Mouse (Mus musculus) limb, embryonic 14.5 days (tissue): ENCODE measurements at regions not wholly inside any gene's neighbourhood (a gene's known extent, or its start where the extent isn't known, plus 50 kb on each side); places are given as distances from the start of the nearest gene placed in this dataset.

ENCODE experiments used
- ATAC-seq: fragments of 200-750 bp; cut with Nextera tagmentation; 2 replicates; pipeline ENCODE4 v1.8.0; 2017; ENCODE audit warnings: low read depth, moderate number of reproducible peaks, moderate TSS enrichment; ENCODE audit not compliant: low FRiP score
- DNase-seq: peaks from one replicate; pipeline ENCODE4 v3.0.0-alpha.2; 2015; ENCODE audit warnings: low spot score
- H3K27ac ChIP-seq: fragments of 300-500 bp; sonication (generic); replicated peaks from 2 replicates; pipeline ENCODE4 v1.5.1; 2014; ENCODE audit warnings: low read depth, mild to moderate bottlenecking, low read length, moderate library complexity, mixed read lengths
- H3K27me3 ChIP-seq: fragments of 300-500 bp; sonication (generic); 2 replicates; pipeline ENCODE4 v1.6.1; 2014; ENCODE audit warnings: low read length, mixed read lengths; ENCODE audit not compliant: control insufficient read depth, insufficient read depth
- H3K36me3 ChIP-seq: fragments of 300-500 bp; sonication (generic); 2 replicates; pipeline ENCODE4 v1.6.1; 2014; ENCODE audit warnings: mild to moderate bottlenecking, low read length, moderate library complexity, mixed read lengths; ENCODE audit not compliant: control insufficient read depth, insufficient read depth
- H3K4me1 ChIP-seq: fragments of 300-500 bp; sonication (generic); 2 replicates; pipeline ENCODE4 v1.6.1; 2014; ENCODE audit warnings: antibody characterized with exemption, low read length, mixed read lengths; ENCODE audit not compliant: control insufficient read depth, insufficient read depth
- H3K4me2 ChIP-seq: fragments of 300-500 bp; sonication (generic); replicated peaks from 2 replicates; pipeline ENCODE4 v1.6.1; 2014; ENCODE audit warnings: low read depth, mild to moderate bottlenecking, low read length, moderate library complexity; ENCODE audit not compliant: severe bottlenecking
- H3K4me3 ChIP-seq: fragments of 300-500 bp; sonication (generic); replicated peaks from 2 replicates; pipeline ENCODE4 v1.5.1; 2014; ENCODE audit warnings: low read length
- H3K9ac ChIP-seq: fragments of 300-500 bp; sonication (generic); 2 replicates; pipeline ENCODE4 v1.6.1; 2014; ENCODE audit warnings: mild to moderate bottlenecking, low read depth, low read length, moderate library complexity; ENCODE audit not compliant: severe bottlenecking
- H3K9me3 ChIP-seq: fragments of 300-500 bp; sonication (generic); 2 replicates; pipeline ENCODE4 v1.6.1; 2016; ENCODE audit warnings: low read length; ENCODE audit not compliant: control insufficient read depth
- POLR2A ChIP-seq: fragments of 200-500 bp; IDR thresholded peaks from 2 replicates; pipeline ENCODE4 v1.8.0; 2012; ENCODE audit warnings: inconsistent platforms, mild to moderate bottlenecking, moderate library complexity, borderline replicate concordance; ENCODE audit not compliant: insufficient read depth, insufficient read length; ENCODE audit errors: extremely low read depth
- WGBS: fragments of 180-500 bp; shearing (Covaris S2); extraction: QIAGEN DNeasy Blood & Tissue Kit; methylation state at CpG from one replicate; pipeline ENCODE4 v1.1.7; 2014; 5-methylcytosine and 5-hydroxymethylcytosine counted together

DNA sequence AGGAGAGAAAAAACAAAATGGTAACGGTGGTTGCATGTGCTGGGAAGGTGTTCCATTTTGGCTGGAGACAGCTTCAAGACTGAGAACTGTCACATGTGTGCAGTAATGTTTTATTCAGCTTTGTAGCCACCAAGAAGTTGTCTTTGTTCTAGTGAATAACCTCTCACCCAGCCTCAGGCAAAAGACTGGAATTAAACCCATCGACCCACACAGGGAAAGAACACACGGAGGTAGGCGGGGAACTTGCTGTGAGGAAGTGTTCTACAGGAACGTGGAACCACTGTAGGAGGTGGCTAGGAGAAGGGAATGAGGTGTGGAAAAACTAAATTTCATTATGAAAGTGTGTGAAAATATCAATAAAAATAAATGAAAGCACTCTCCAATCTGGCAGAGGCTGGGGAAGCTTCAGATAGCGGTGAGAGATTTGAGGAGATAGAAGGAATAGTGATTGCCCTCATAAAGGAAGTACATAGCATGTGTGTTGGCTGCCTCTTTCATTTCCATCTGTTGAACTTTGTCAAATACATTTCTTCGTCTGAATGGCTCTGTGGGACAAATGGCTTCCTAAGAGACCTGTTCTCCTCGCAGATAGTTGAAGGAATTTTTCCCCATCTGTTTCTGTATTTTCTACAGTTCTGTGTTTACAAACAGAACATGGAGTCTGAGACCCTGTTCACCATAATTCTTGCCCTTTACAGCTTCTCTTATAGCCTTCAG, 286.9 kb upstream of the Zic1 start:
- Histone ChIP-seq H3K27ac (no peak overlapping the region), H3K9ac (no peak overlapping the region), H3K4me2 (no peak overlapping the region), H3K27me3 (no peaks in the 10 kb centered on the region), H3K9me3 (no peaks in the 10 kb centered on the region), H3K4me1 (0 out of 2 replicates have a peak, but pooled peaks cover 3% of the 10 kb centered on the region), H3K36me3 (no peaks in the 10 kb centered on the region), H3K4me3 (no peak overlapping the region)
- 54% methylated on average over 8 of the region's 8 CpGs for WGBS
- ATAC-seq (no peak), DNase-seq (no peak)
- no peak for TF ChIP-seq POLR2A

- DNase-seq = no peak
- no peaks in the 10 kb centered on the region for H3K36me3 ChIP-seq
- no peaks in the 10 kb centered on the region for H3K9me3 ChIP-seq
- no peaks in the 10 kb centered on the region for H3K4me1 ChIP-seq
- no peak overlapping the region for H3K4me3 ChIP-seq
- no peak for TF ChIP-seq POLR2A
- H3K27me3 ChIP-seq = no peaks in the 10 kb centered on the region
- ATAC-seq = no peak
- no peak overlapping the region for H3K27ac ChIP-seq
- no peak overlapping the region for H3K9ac ChIP-seq
- 76% methylated on average over 2 of the region's 2 CpGs for WGBS
- H3K4me2 ChIP-seq = no peak overlapping the region
Measured at GRCm38 (mm10) chr9:91610401-91610800, 244.8 kb upstream of the Zic1 start.

DNA sequence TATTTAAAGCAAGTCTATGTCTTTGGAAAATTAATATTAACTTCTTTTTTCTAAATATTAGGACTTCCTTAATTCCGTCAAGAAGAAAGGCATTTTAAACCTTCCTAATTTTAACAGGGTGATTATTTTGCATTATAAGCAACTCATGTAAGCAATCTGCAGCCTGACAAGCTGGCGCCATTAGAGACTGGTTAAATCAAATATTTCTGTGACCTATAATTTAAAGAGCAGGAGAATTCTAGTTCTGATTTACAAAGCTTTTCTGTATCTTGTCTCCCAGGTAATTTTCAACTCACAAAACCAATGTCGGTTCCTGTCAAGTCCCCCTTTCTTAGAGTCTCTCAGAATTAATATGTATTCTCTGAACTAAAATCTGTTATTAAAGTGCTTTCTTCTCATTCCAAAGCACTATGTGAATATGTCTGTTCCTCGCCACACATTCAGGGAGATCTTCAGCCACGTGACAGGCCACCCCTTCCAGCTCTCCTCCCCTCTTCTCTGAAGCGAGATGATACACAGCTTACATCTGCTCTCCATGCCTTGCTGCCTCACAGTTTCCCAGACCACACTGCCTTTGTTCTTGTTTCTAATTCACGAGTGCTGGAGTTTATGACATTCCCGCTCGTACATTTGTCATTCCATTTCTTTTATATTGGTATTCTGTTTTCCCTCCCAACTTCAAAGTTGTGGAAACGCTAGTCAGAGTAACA, 244.0 kb upstream of the Zic1 start:
- 0 out of 2 replicates have a peak overlapping the region, but pooled peaks have one; percentile 19 for H3K4me2 ChIP-seq
- no peaks in the 10 kb centered on the region for H3K36me3 ChIP-seq
- no peak overlapping the region for H3K27ac ChIP-seq
- H3K4me1 ChIP-seq = no peaks in the 10 kb centered on the region
- 34% methylated on average over 10 of the region's 10 CpGs for WGBS
- H3K4me3 ChIP-seq = no peak overlapping the region
- H3K9me3 ChIP-seq = no peaks in the 10 kb centered on the region
- ATAC-seq (no peak; the same call in 1 of the 2 replicates), DNase-seq (peak; percentile 36)
- no peaks in the 10 kb centered on the region for H3K27me3 ChIP-seq
- no peak overlapping the region for H3K9ac ChIP-seq
- no peak for TF ChIP-seq POLR2A

- no peak for DNase-seq
- WGBS = 73% methylated on average over 6 of the region's 6 CpGs
Measured at GRCm38 (mm10) chr9:91601740-91602139, 236.1 kb upstream of the Zic1 start.

DNA sequence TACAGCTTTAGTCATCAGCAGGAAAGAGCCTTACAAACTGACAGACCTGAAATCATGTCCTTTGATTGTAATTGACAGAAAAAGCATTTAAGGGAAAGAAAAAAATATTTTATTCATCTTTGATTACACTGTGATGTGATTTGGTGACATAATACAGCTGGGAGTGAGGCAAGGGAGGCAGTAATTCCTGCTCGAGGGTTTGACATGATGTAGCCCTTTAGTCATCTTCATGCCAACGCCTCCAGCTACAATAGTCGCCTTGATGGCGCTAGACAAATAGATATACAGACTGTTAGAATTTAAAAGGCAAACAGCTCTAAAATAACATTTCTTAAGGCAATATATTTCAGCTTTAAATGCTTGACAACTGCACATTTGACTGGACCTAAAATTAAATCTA, 226.3 kb upstream of the Zic1 start:
- no peaks in the 10 kb centered on the region for H3K27me3 ChIP-seq
- H3K9ac ChIP-seq = no peak overlapping the region
- no peaks in the 10 kb centered on the region for H3K36me3 ChIP-seq
- ATAC-seq = no peak
- H3K4me3 ChIP-seq = no peak overlapping the region
- WGBS = 67% methylated on average over 4 of the region's 4 CpGs
- no peaks in the 10 kb centered on the region for H3K9me3 ChIP-seq
- TF ChIP-seq POLR2A = no peak
- H3K4me2 ChIP-seq = no peak overlapping the region
- no peak overlapping the region for H3K27ac ChIP-seq
- no peaks in the 10 kb centered on the region for H3K4me1 ChIP-seq
- no peak for DNase-seq

More at GRCm38 (mm10) chr9:91601740-91602139, 236.1 kb upstream of the Zic1 start:
- H3K9me3 ChIP-seq = no peaks in the 10 kb centered on the region
- no peak overlapping the region for H3K9ac ChIP-seq
- no peak for TF ChIP-seq POLR2A
- no peaks in the 10 kb centered on the region for H3K36me3 ChIP-seq
- no peak overlapping the region for H3K4me2 ChIP-seq
- H3K4me3 ChIP-seq = no peak overlapping the region
- no peak overlapping the region for H3K27ac ChIP-seq
- H3K4me1 ChIP-seq = no peaks in the 10 kb centered on the region
- no peaks in the 10 kb centered on the region for H3K27me3 ChIP-seq
- ATAC-seq = no peak
